Mouse (Mus musculus) activated CD4-positive, CD25-positive, alpha-beta regulatory T cell, adult 9 weeks (primary cell): ENCODE results near the gene Atxn7l3b. TPM values are rescaled to one million over a fixed set of nuclear protein-coding genes. Genes with fewer than 3 reads are reported as not detected.

Source experiments
- polyA plus RNA-seq: library from polyadenylated mRNA; unstranded; fragments of 100-300 nt; shearing (Covaris generic); gene quantifications from one replicate; pipeline ENCODE4 v1.2.1, GENCODE M21; 2017

Gene Atxn7l3b
- polyA plus RNA-seq = 32.8 TPM

GRCm38 (mm10) chr10:112928452-112929221, at the start of gene Atxn7l3b:
TSS of gene Atxn7l3b (minus strand) at chr10:112929001.

